Mouse (Mus musculus) heart, embryonic 12.5 days (tissue): ENCODE measurements around the gene Scube1. TPM values are rescaled to one million over a fixed set of nuclear protein-coding genes. Genes with fewer than 3 reads are reported as not detected.

Experiments used
- ATAC-seq: fragments of 200-750 bp; cut with Nextera tagmentation; 2 replicates; pipeline ENCODE4 v1.8.0; 2017; ENCODE audit warnings: moderate TSS enrichment, moderate library complexity; ENCODE audit not compliant: insufficient number of reproducible peaks, low FRiP score
- H3K27ac ChIP-seq: fragments of 300-500 bp; sonication (generic); 2 replicates; pipeline ENCODE4 v1.5.1; 2016; ENCODE audit warnings: mild to moderate bottlenecking, moderate library complexity; ENCODE audit not compliant: poor library complexity, severe bottlenecking
- H3K27me3 ChIP-seq: fragments of 300-500 bp; sonication (generic); replicated peaks from 2 replicates; pipeline ENCODE4 v1.6.1; 2016; ENCODE audit warnings: mild to moderate bottlenecking, moderate library complexity
- H3K36me3 ChIP-seq: fragments of 300-500 bp; sonication (generic); 2 replicates; pipeline ENCODE4 v1.6.1; 2016; ENCODE audit warnings: mild to moderate bottlenecking, moderate library complexity
- H3K4me1 ChIP-seq: fragments of 300-500 bp; sonication (generic); replicated peaks from 2 replicates; pipeline ENCODE4 v1.6.1; 2016; ENCODE audit warnings: mild to moderate bottlenecking
- H3K4me2 ChIP-seq: fragments of 300-500 bp; sonication (generic); 2 replicates; pipeline ENCODE4 v1.6.1; 2016; ENCODE audit warnings: mild to moderate bottlenecking, moderate library complexity
- H3K4me3 ChIP-seq: fragments of 300-500 bp; sonication (generic); 2 replicates; pipeline ENCODE4 v1.5.1; 2016; ENCODE audit warnings: mild to moderate bottlenecking
- H3K9ac ChIP-seq: fragments of 300-500 bp; sonication (generic); 2 replicates; pipeline ENCODE4 v1.6.1; 2016; ENCODE audit warnings: mild to moderate bottlenecking, moderate library complexity
- H3K9me3 ChIP-seq: fragments of 300-500 bp; sonication (generic); replicated peaks from 2 replicates; pipeline ENCODE4 v1.6.1; 2016; ENCODE audit warnings: mild to moderate bottlenecking, moderate library complexity
- WGBS: fragments of 180-500 bp; shearing (Covaris S2); methylation state at CpG from one replicate; pipeline ENCODE4 v1.1.7; 2016; 5-methylcytosine and 5-hydroxymethylcytosine counted together
- polyA plus RNA-seq: library from polyadenylated mRNA; unstranded; fragments of >200 nt; fragmentation: Nextera tagmentation; extraction: Ambion mirVana; gene quantifications from 2 replicates; pipeline ENCODE4 v1.2.1, GENCODE M21; 2016

Scube1 gene
- polyA plus RNA-seq, 1 experiment from 2014 or later: 16.3 TPM

- Histone ChIP-seq H3K4me3 (no peak overlapping the region), H3K4me1 (peaks cover 17% of the 10 kb centered on the region), H3K27me3 (peaks cover 4% of the 10 kb centered on the region; the same call in 1 of the 2 replicates), H3K36me3 (no peaks in the 10 kb centered on the region), H3K9ac (no peak overlapping the region), H3K4me2 (no peak overlapping the region), H3K27ac (no peak overlapping the region), H3K9me3 (no peaks in the 10 kb centered on the region)
- WGBS: 81% methylated on average over 3 of the region's 3 CpGs
- no peak for ATAC-seq
Observed at GRCm38 (mm10) chr15:83685950-83686349, 38.9 kb downstream of the Scube1 start.

GRCm38 (mm10) chr15:83683051-83683561, 41.7 kb downstream of the Scube1 start:
- WGBS: 45% methylated on average over 15 of the region's 15 CpGs
- Histone ChIP-seq H3K36me3 (no peaks in the 10 kb centered on the region), H3K27me3 (peaks cover 26% of the 10 kb centered on the region), H3K4me3 (no peak overlapping the region), H3K27ac (no peak overlapping the region), H3K9ac (no peak overlapping the region), H3K9me3 (no peaks in the 10 kb centered on the region), H3K4me2 (no peak overlapping the region), H3K4me1 (peaks cover 29% of the 10 kb centered on the region)
- no peak for ATAC-seq

- no peak for ATAC-seq
- peaks cover 25% of the 10 kb centered on the region for H3K4me1 ChIP-seq
- WGBS: 82% methylated on average over 7 of the region's 7 CpGs
- H3K4me2 ChIP-seq: no peak overlapping the region
- no peaks in the 10 kb centered on the region for H3K36me3 ChIP-seq
- no peak overlapping the region for H3K4me3 ChIP-seq
- H3K27me3 ChIP-seq: peaks cover 40% of the 10 kb centered on the region
- no peaks in the 10 kb centered on the region for H3K9me3 ChIP-seq
- H3K27ac ChIP-seq: no peak overlapping the region
- H3K9ac ChIP-seq: no peak overlapping the region
Observed at GRCm38 (mm10) chr15:83680300-83680699, 44.5 kb downstream of the Scube1 start.

GRCm38 (mm10) chr15:83679729-83680128, 45.1 kb downstream of the Scube1 start:
- no peak for ATAC-seq
- WGBS: 74% methylated on average over 5 of the region's 5 CpGs
- H3K9ac ChIP-seq: no peak overlapping the region
- H3K4me2 ChIP-seq: no peak overlapping the region
- no peak overlapping the region for H3K27ac ChIP-seq
- peaks cover 40% of the 10 kb centered on the region for H3K27me3 ChIP-seq
- no peaks in the 10 kb centered on the region for H3K9me3 ChIP-seq
- peaks cover 25% of the 10 kb centered on the region for H3K4me1 ChIP-seq
- no peak overlapping the region for H3K4me3 ChIP-seq
- H3K36me3 ChIP-seq: no peaks in the 10 kb centered on the region

- Histone ChIP-seq H3K4me1 (peaks cover 25% of the 10 kb centered on the region), H3K27me3 (peaks cover 40% of the 10 kb centered on the region), H3K9ac (0 out of 2 replicates have a peak overlapping the region, but pooled peaks have one; percentile 6), H3K9me3 (no peaks in the 10 kb centered on the region), H3K4me3 (no peak overlapping the region), H3K27ac (no peak overlapping the region), H3K4me2 (no peak overlapping the region), H3K36me3 (no peaks in the 10 kb centered on the region)
- 8% methylated on average over 11 of the region's 11 CpGs for WGBS
- no peak for ATAC-seq
Observed at GRCm38 (mm10) chr15:83678606-83679005, 46.2 kb downstream of the Scube1 start.

GRCm38 (mm10) chr15:83678089-83678488, 46.7 kb downstream of the Scube1 start:
- no peak overlapping the region for H3K9ac ChIP-seq
- no peaks in the 10 kb centered on the region for H3K9me3 ChIP-seq
- no peaks in the 10 kb centered on the region for H3K36me3 ChIP-seq
- no peak overlapping the region for H3K4me3 ChIP-seq
- H3K27ac ChIP-seq: no peak overlapping the region
- 19% methylated on average over 7 of the region's 7 CpGs for WGBS
- H3K4me1 ChIP-seq: peaks cover 20% of the 10 kb centered on the region
- H3K4me2 ChIP-seq: no peak overlapping the region
- peaks cover 40% of the 10 kb centered on the region for H3K27me3 ChIP-seq
- ATAC-seq: no peak

GRCm38 (mm10) chr15:83677098-83677497, 47.7 kb downstream of the Scube1 start:
- no peak overlapping the region for H3K4me2 ChIP-seq
- peaks cover 20% of the 10 kb centered on the region for H3K4me1 ChIP-seq
- no peaks in the 10 kb centered on the region for H3K9me3 ChIP-seq
- no peak overlapping the region for H3K27ac ChIP-seq
- no peaks in the 10 kb centered on the region for H3K36me3 ChIP-seq
- WGBS: 91% methylated on average over 6 of the region's 6 CpGs
- no peak for ATAC-seq
- H3K4me3 ChIP-seq: no peak overlapping the region
- peaks cover 40% of the 10 kb centered on the region for H3K27me3 ChIP-seq
- no peak overlapping the region for H3K9ac ChIP-seq

- WGBS: 75% methylated on average over 3 of the region's 3 CpGs
- peaks cover 39% of the 10 kb centered on the region for H3K27me3 ChIP-seq
- no peak for ATAC-seq
- H3K9ac ChIP-seq: no peak overlapping the region
- H3K4me1 ChIP-seq: peaks cover 20% of the 10 kb centered on the region
- no peak overlapping the region for H3K4me3 ChIP-seq
- H3K27ac ChIP-seq: no peak overlapping the region
- no peaks in the 10 kb centered on the region for H3K36me3 ChIP-seq
- H3K9me3 ChIP-seq: no peaks in the 10 kb centered on the region
- no peak overlapping the region for H3K4me2 ChIP-seq
Observed at GRCm38 (mm10) chr15:83676286-83676685, 48.5 kb downstream of the Scube1 start.

- 71% methylated on average over 3 of the region's 3 CpGs for WGBS
- H3K4me3 ChIP-seq: no peak overlapping the region
- no peak overlapping the region for H3K4me2 ChIP-seq
- peaks cover 10% of the 10 kb centered on the region for H3K4me1 ChIP-seq
- H3K27ac ChIP-seq: no peak overlapping the region
- no peaks in the 10 kb centered on the region for H3K9me3 ChIP-seq
- no peaks in the 10 kb centered on the region for H3K36me3 ChIP-seq
- peaks cover 15% of the 10 kb centered on the region for H3K27me3 ChIP-seq
- no peak overlapping the region for H3K9ac ChIP-seq
- ATAC-seq: no peak
Observed at GRCm38 (mm10) chr15:83673621-83674020, 51.2 kb downstream of the Scube1 start.

- ATAC-seq: no peak
- Histone ChIP-seq H3K27ac (no peak overlapping the region), H3K4me2 (no peak overlapping the region), H3K27me3 (no peaks in the 10 kb centered on the region), H3K36me3 (no peaks in the 10 kb centered on the region), H3K9me3 (no peaks in the 10 kb centered on the region), H3K9ac (no peak overlapping the region), H3K4me1 (no peaks in the 10 kb centered on the region), H3K4me3 (no peak overlapping the region)
- WGBS: 63% methylated on average over 6 of the region's 6 CpGs
Observed at GRCm38 (mm10) chr15:83667501-83667900, 57.3 kb downstream of the Scube1 start.

GRCm38 (mm10) chr15:83666418-83666817, 58.4 kb downstream of the Scube1 start:
- whole genome bisulfite sequencing: 83% methylated on average over 10 of the region's 10 CpGs
- ATAC-seq: no peak
- Histone ChIP-seq H3K36me3 (no peaks in the 10 kb centered on the region), H3K4me1 (peaks cover 6% of the 10 kb centered on the region; the same call in 1 of the 2 replicates), H3K4me2 (no peak overlapping the region), H3K9me3 (no peaks in the 10 kb centered on the region), H3K4me3 (no peak overlapping the region), H3K27ac (no peak overlapping the region), H3K27me3 (no peaks in the 10 kb centered on the region), H3K9ac (no peak overlapping the region)

- Histone ChIP-seq H3K27me3 (no peaks in the 10 kb centered on the region), H3K9ac (no peak overlapping the region), H3K4me1 (peaks cover 6% of the 10 kb centered on the region; the same call in 1 of the 2 replicates), H3K27ac (no peak overlapping the region), H3K4me2 (no peak overlapping the region), H3K9me3 (no peaks in the 10 kb centered on the region), H3K36me3 (no peaks in the 10 kb centered on the region), H3K4me3 (no peak overlapping the region)
- WGBS: 78% methylated on average over 6 of the region's 6 CpGs
- no peak for ATAC-seq
Observed at GRCm38 (mm10) chr15:83665993-83666392, 58.8 kb downstream of the Scube1 start.
